In the genomic region with DNA sequence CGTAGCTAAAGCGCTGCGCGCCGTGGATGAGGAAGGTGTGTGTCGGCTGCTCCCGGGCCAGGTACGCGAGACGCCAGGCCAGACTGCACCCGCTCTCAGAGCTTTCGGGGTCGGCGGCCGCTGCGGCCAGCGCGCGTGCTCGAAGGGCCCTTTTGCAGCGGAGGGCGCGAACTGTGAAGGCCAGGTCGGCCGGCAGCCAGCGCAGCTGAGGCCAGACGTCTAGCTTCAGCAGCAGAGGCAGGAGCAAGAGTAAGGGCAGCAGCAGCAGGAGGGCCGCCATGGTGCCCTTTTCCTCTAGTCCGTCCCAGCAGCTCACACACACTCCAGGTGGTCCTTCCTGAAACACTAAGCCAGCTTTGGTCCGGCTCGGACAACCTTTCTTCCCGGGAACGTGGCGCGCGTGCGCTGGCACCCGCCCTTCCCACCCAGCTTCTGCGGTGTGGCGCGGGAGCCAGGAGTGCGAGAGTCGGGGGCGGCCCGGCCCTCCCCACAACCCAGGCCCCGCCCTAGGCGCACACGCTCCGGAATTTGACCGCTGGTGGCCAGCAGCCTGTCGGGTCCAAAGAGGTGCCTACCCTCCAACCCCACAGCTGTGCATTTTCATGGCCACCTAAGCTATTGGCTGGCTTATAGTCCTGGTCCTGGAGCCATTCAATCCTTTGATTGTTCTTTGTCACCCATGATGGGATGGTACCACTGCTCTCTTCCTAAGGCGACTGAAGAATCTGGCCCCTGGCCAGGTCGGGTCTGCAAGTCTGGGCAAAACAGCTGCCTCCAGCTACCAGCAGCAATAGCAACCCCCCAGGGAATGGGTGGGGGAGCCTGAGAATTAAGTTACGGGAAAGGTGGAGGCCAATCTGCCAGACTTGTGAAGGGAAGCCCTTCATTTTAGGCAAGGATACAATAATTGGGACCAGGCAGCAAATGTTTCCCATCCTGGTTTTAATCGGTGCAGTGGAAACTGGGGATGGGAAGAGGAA, we compare ENCODE assay signal across 8 mouse cellular contexts. TPM values are rescaled to one million over a fixed set of nuclear protein-coding genes. Genes with fewer than 3 reads are reported as not detected.
DNase-seq lines count a peak whose midpoint lies in the region; ATAC-seq and TF ChIP-seq lines count a peak whose summit lies in the region.

A gene (minus strand): TSS at position 428 of the 980 bp plus-strand sequence.

- no peak for TF ChIP-seq CTCF in gastrocnemius, adult 2 months (IDR thresholded peaks at IDR 0.05)

- peaks cover 33% of the 10 kb centered on the region for H3K36me3 ChIP-seq in hindbrain, embryonic 16.5 days (ENCODE audit: control insufficient read depth, insufficient read depth, low read length)
- peaks cover 62% of the 10 kb centered on the region for H3K36me3 ChIP-seq in limb, embryonic 14.5 days (ENCODE audit: control insufficient read depth, insufficient read depth, low read length)
- peaks cover 39% of the 10 kb centered on the region for H3K36me3 ChIP-seq in midbrain, embryonic 16.5 days (ENCODE audit: control insufficient read depth, insufficient read depth, low read length)

- 1% methylated on average over 41 of the region's 55 CpGs for WGBS in hindbrain, embryonic 16.5 days
- WGBS in limb, embryonic 14.5 days, result 3% methylated on average over 44 of the region's 55 CpGs
- WGBS in midbrain, embryonic 16.5 days, result 2% methylated on average over 49 of the region's 55 CpGs

- peak; percentile 95 for DNase-seq in heart, adult 11 months
- no peak for DNase-seq in heart, adult 8-10 months (ENCODE audit: low spot score)
- DNase-seq in cerebellum, adult 9-11 months, result peak; percentile 42
- peak; percentile 75 for DNase-seq in gastrocnemius, adult 2 months
- DNase-seq in limb, embryonic 14.5 days (ENCODE audit: low spot score), result peak; percentile 73
- DNase-seq in urinary bladder, postnatal 36 days (ENCODE audit: low spot score in 2 of 2), result peak; percentile 24 to 26

- H3K9me3 ChIP-seq in hindbrain, embryonic 16.5 days (ENCODE audit: control insufficient read depth, low read length), result no peaks in the 10 kb centered on the region
- no peaks in the 10 kb centered on the region for H3K9me3 ChIP-seq in limb, embryonic 14.5 days (ENCODE audit: control insufficient read depth, low read length)
- no peaks in the 10 kb centered on the region for H3K9me3 ChIP-seq in midbrain, embryonic 16.5 days (replicated peaks; ENCODE audit: control insufficient read depth, low read length, poor library complexity, severe bottlenecking)

- H3K4me1 ChIP-seq in hindbrain, embryonic 16.5 days (ENCODE audit: control insufficient read depth, insufficient read depth, low read depth, low read length), result peaks cover 36% of the 10 kb centered on the region
- peaks cover 34% of the 10 kb centered on the region for H3K4me1 ChIP-seq in limb, embryonic 14.5 days (ENCODE audit: control insufficient read depth, insufficient read depth, low read length)
- H3K4me1 ChIP-seq in midbrain, embryonic 16.5 days (ENCODE audit: control insufficient read depth, insufficient read depth, low read length), result peaks cover 34% of the 10 kb centered on the region

- H3K27ac ChIP-seq in gastrocnemius, adult 2 months, result peak within 1 kb of the TSS; percentile 76
- H3K27ac ChIP-seq in hindbrain, embryonic 16.5 days (ENCODE audit: low read depth, low read length), result peak within 1 kb of the TSS; percentile 94
- peak within 1 kb of the TSS; percentile 96 for H3K27ac ChIP-seq in limb, embryonic 14.5 days (replicated peaks; ENCODE audit: low read depth, low read length)
- H3K27ac ChIP-seq in midbrain, embryonic 16.5 days (ENCODE audit: low read length), result peak within 1 kb of the TSS; percentile 98

- ATAC-seq in hindbrain, embryonic 16.5 days, result peak; percentile 75
- peak; percentile 77 for ATAC-seq in limb, embryonic 14.5 days (ENCODE audit: low FRiP score, low read depth)
- ATAC-seq in midbrain, embryonic 16.5 days, result peak; percentile 80

- TF ChIP-seq POLR2A in limb, embryonic 14.5 days (IDR thresholded peaks at IDR 0.05; ENCODE audit: borderline replicate concordance, extremely low read depth, insufficient read depth, insufficient read length), result 0 out of 2 replicates have a peak, but pooled peaks have one; percentile 52

- H3K4me3 ChIP-seq in gastrocnemius, adult 2 months, result peak within 1 kb of the TSS; percentile 87
- peak within 1 kb of the TSS; percentile 80 for H3K4me3 ChIP-seq in hindbrain, embryonic 16.5 days (ENCODE audit: low read length)
- peak within 1 kb of the TSS; percentile 77 for H3K4me3 ChIP-seq in limb, embryonic 14.5 days (replicated peaks; ENCODE audit: low read length)
- peak within 1 kb of the TSS; percentile 77 for H3K4me3 ChIP-seq in midbrain, embryonic 16.5 days (ENCODE audit: low read depth, low read length)

- peak within 1 kb of the TSS; percentile 95 for H3K9ac ChIP-seq in hindbrain, embryonic 16.5 days (ENCODE audit: low read depth, low read length)
- H3K9ac ChIP-seq in limb, embryonic 14.5 days (ENCODE audit: low read depth, low read length, severe bottlenecking), result peak within 1 kb of the TSS; percentile 80
- H3K9ac ChIP-seq in midbrain, embryonic 16.5 days (ENCODE audit: low read depth, low read length), result peak within 1 kb of the TSS; percentile 98

- intact Hi-C loops in gastrocnemius, adult 2 months (cut with DNase I), result no loop called here

- H3K27me3 ChIP-seq in hindbrain, embryonic 16.5 days (replicated peaks; ENCODE audit: control insufficient read depth, insufficient read depth, low read length), result no peaks in the 10 kb centered on the region
- no peaks in the 10 kb centered on the region for H3K27me3 ChIP-seq in limb, embryonic 14.5 days (ENCODE audit: control insufficient read depth, insufficient read depth, low read length)
- no peaks in the 10 kb centered on the region for H3K27me3 ChIP-seq in midbrain, embryonic 16.5 days (ENCODE audit: control insufficient read depth, insufficient read depth, low read depth, low read length)

- peak within 1 kb of the TSS; percentile 92 for H3K4me2 ChIP-seq in hindbrain, embryonic 16.5 days (ENCODE audit: low read length)
- H3K4me2 ChIP-seq in limb, embryonic 14.5 days (replicated peaks; ENCODE audit: low read depth, low read length, severe bottlenecking), result peak within 1 kb of the TSS; percentile 91
- H3K4me2 ChIP-seq in midbrain, embryonic 16.5 days (ENCODE audit: low read length), result peak within 1 kb of the TSS; percentile 80

RNA-seq across cellular contexts. Expression of the gene that starts here (rescaled TPM):
- under 1 TPM; 0.57 to 0.76 (median 0.67) TPM for total RNA-seq in heart, adult 8-10 months (2022)
- total RNA-seq in gastrocnemius, adult 2 months (2021), result 1 to 10 TPM in 1 of 2 experiments, under 1 TPM in 1; 0.97 to 1.3 TPM
- 30.1 and 30.8 TPM in 2 replicates for polyA plus RNA-seq in hindbrain, embryonic 16.5 days (2015; fragmentation: Nextera tagmentation; extraction: Ambion mirVana)
- 64.7 and 92.1 TPM in 2 replicates for polyA plus RNA-seq in limb, embryonic 14.5 days (2012; rRNA removed)
- 30.5 and 34.7 TPM in 2 replicates for polyA plus RNA-seq in limb, embryonic 14.5 days (2014; fragmentation: Nextera tagmentation; extraction: Ambion mirVana)
- 30.7 and 33.8 TPM in 2 replicates for polyA plus RNA-seq in midbrain, embryonic 16.5 days (2015; fragmentation: Nextera tagmentation; extraction: Ambion mirVana)
